Mouse (Mus musculus): ENCODE results near the gene Spata31.
A peak's percentile ranks its signal among the peaks of the same experiment; 100 is the strongest.

Spata31 gene

DNA sequence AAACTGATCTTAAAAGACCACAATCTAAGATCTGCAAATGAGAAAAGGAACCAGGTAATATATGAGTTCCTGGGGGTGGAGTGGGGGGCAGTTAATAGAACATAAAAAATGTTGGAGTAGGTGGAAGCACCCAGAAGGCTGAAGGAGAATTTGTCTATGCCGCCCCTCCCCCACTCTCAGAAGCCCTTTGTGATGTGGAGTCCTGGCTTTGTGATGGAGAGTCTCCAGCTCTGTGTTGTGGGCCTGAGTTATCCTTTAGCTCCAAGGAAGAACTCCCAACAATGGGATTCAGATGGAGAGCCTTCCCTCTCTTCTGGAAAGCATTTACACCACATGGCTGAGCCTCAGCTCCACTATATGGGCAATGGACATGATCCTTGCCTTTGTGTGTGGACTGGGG is at the start of gene Spata31:
TSS of gene Spata31 (plus strand) at position 216 of the 400 bp plus-strand sequence.
- no peak for DNase-seq (ENCODE audit: low spot score)

DNA sequence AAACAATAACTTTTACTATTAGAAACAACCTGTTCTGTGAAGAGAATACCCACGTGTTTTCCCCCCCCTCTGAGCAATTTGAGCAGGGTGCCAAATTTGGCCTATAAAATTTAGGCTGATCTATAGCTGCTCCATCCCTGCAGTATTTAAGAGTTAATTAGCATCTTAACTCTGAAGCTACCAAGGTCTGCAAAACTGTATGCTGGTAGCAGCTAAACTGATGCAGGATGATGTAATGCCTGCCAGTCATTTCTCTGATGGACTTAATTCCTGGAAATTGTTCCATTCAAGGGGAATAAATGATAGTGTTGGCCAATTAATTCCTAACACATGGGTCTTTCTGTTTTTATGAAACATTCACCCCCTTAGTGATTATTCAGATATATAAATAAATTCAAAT is 14.1 kb upstream of the Spata31 start:
- DNase-seq (ENCODE audit: low spot score): no peak

DNA sequence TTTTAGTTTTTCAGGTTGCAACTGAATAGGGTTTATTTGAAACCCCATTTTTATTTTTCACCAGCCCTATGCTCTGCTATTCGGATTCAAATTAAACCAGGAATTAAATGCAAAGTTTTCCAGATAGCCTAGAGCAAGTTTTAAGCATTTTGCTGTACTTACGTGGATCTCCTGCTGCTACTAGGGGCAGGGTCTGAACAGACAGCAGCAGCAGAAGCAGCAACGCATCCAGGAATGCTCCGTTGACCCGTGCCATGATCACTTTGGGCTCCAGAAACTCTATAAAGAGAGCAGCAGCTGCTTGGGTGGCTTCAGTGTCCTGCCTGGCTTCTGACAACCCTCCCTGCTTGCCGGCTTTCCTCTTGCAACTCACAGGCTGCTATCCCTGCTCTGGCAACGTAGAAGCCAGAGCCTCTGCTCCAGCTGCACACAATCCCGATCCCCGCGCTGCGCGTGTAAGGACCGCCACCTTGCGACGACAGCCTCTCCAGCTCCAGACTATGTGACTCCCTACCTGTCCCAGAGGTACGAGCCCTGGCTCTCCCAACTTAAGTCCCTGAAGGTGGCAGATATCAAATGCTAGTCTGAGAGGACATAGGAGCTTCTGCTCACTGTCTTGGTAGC is 13.5 kb upstream of the Spata31 start, which contains the start of gene Cntnap3:
TSS of gene Cntnap3 (minus strand) at position 371 of the 624 bp plus-strand sequence.
- DNase-seq (ENCODE audit: low spot score): peak; percentile 50

Measured in retina, embryonic 14.5 days (tissue).